Mouse (Mus musculus) left cerebral cortex, postnatal 25 days (tissue): ENCODE data around the gene Smug1. TPM values are rescaled to one million over a fixed set of nuclear protein-coding genes. Genes with fewer than 3 reads are reported as not detected.

Experiments used
- DNase-seq, 2 experiments: peaks; one replicate each; pipeline ENCODE4 v3.0.0; 2022; ENCODE audit warnings: low spot score in 2 of 2, mixed read lengths in 1 of 2
- intact Hi-C: fragments of 180-260 bp; cut with DNase I; formaldehyde crosslinking; loops from one replicate; pipeline ENCODE4 v1.15.1; 2025
- total RNA-seq, 2 experiments: library from RNA; stranded (reverse); gene quantifications; 2 replicates each; pipeline ENCODE4 v1.2.3; 2021

Smug1 gene
- total RNA-seq, 2 experiments from 2014 or later: 19.2 to 20.9 TPM

- no peak for DNase-seq
- intact Hi-C loops: loop anchor here (5.0 kb wide), 2 partner anchors 416 to 481 kb away; no protein-coding TSS in a partner anchor
These were observed 11.9 kb upstream of the Smug1 start for GRCm38 (mm10) chr15:103178767-103179166.

- no peak for DNase-seq
- intact Hi-C loops: loop anchor here (5.0 kb wide), 2 partner anchors 416 to 481 kb away; no protein-coding TSS in a partner anchor
These were observed 11.2 kb upstream of the Smug1 start for GRCm38 (mm10) chr15:103178137-103178536.

DNA sequence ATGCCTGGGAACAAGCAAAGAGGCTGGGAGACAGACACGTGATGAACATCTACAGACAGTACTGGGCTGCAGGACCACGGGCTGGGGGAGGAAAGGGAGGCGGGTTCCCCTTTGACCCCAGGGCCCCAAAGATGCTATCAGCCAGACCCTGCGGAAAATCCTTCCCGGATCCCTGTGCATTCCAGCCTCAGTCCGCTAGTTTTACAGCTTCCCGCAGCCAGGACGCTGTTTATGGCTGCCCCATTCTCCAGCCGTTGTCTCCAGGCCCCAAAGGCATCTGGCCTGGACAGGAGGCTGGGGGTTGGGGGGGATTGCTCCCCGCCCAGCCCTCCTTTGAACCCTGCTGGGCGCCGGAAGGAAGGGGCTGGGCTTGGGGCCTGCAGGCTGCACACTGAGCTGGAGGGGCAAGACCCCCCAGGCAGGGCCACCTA is 10.7 kb upstream of the Smug1 start:
- DNase-seq: no peak
- intact Hi-C loops: loop anchor here (5.0 kb wide), 2 partner anchors 415 to 480 kb away; no protein-coding TSS in a partner anchor

DNA sequence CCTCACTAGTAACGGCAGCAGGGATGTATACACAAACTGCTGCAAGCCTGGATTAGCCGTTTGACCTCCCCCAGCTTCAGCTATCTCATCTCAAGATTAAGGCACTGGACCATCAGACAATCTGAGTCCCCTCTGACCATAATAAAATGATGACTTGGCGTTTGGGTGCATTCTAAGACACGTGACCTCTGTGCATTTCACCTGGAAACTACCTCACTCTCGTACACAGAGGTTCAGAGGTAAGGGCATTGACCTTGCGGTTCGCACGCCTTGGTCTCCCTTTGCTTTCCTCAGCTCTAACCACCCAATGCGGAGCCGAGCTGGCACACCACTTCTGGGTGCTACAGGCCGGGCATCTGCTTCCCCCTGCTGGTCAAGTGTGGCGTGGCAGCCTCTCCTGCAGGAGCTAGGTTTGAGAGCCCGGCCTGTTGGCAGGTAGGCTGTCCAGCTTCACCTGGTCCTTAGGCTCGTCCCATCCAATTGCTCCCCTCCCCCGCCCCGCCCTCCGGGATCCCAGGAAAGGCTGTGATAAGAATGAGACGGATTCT is 10.1 kb upstream of the Smug1 start:
- intact Hi-C loops: loop anchor here (5.0 kb wide), 2 partner anchors 415 to 480 kb away; no protein-coding TSS in a partner anchor
- peak; percentile 90 to 93 for DNase-seq

DNA sequence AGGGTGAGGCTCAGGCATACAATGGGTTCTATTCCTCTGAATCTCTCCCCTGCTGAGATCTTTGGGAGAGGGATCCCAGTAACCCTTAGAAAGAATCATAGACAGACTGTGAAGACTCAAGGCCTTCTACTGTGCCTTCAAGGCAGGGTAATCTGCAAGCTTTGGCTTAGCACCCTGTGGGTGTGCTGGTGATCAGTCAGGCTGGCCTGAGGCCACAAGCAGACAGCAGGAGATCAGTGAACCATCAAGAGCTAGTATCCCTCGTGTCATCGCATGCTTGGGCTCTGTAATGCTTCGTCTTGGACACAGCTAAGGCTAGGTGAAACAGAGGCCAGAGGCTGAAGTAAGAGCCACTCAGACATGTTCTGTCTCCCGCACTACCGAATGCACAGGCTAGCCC is 6.4 kb upstream of the Smug1 start:
- intact Hi-C loops: loop anchor here (2.0 kb wide), 2 partner anchors 160 to 186 kb away; no protein-coding TSS in a partner anchor
- no peak for DNase-seq

GRCm38 (mm10) chr15:103172537-103172936 is 5.6 kb upstream of the Smug1 start:
- peak; percentile 55 to 61 for DNase-seq
- intact Hi-C loops: loop anchor here (2.0 kb wide), 2 partner anchors 160 to 186 kb away; no protein-coding TSS in a partner anchor

DNA sequence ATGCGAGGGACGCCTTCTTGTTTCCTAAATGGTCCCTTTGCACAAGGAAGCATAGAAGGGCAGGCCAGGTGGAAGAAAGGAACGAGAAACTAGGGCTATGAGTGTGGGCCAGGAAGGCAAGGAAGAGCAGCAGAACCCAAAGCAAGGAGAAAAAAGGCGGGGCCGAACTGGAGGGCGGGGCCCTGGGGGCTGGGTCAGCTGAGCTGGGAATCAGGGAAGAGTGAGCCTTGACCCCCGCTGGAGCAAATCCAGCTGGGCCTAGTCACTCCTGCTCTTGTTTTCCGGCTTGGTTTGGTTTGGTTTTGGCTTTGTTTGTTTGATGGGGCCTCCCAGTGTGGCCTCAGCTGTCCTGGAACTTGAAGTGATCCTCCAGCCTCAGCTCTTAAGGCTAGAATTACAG is 4.4 kb upstream of the Smug1 start:
- no peak for DNase-seq
- intact Hi-C loops: no loop called here

GRCm38 (mm10) chr15:103170316-103170679 is 3.4 kb upstream of the Smug1 start:
- intact Hi-C loops: no loop called here
- no peak for DNase-seq

DNA sequence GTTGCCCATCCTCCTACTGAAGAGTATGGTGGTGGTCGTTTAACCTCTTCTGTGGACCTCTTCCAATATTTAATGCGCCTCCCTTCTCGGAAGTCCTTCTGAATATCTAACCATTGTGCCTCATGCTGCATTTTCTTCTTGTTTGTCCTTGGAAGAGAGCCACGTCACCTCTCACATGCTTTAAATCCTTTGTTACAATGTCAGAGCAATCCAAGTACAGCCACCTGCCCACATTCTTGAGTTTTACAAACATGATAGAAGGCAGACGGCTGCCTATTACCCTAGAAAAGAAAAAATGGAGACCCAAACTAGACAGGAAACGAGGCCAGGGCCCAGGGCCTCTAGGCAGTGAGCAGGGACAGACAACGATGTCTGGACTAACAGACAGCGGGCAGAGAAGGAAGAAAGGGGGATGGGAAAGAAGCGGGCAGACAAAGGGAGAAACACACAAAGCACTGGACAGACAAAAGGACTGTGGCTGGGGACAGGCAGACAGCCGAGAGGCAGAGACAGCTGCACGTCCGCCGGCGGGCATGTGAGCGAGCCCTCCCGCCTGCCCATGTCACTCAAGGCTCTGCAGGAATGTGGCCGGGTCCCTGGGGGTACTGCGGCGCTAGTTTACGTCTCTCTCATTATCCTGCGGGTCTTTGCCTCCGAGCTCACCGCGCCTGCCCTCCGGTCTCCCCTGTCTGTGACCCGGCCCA is 2.9 kb upstream of the Smug1 start:
- intact Hi-C loops: no loop called here
- no peak for DNase-seq

- no peak for DNase-seq
- intact Hi-C loops: no loop called here
These were observed 2.1 kb upstream of the Smug1 start for GRCm38 (mm10) chr15:103168801-103169611.

GRCm38 (mm10) chr15:103167786-103168185 is 894 bp upstream of the Smug1 start:
- intact Hi-C loops: no loop called here
- DNase-seq: no peak

DNA sequence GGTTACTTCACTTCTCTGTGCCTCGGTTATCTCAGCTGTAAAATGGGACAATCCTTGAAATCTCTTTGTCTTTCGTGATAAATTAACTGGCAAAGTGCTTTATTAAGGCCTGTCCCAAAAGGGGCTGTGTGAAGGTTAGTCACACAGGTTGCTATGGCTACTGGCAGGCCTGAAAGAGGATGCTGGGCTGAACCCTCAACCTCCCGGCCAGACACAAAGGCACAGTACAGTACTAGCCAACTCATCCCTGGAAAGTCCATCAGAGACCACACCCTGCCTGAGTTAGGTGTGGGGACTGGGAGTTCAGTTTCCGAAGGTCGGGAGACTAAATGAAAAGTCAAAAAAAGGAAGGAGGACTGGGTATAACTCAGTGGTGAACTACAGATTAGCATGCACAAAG is 968 bp downstream of the Smug1 start:
- intact Hi-C loops: loop anchor here (1.0 kb wide), 1 partner anchor 153 kb away; no protein-coding TSS in a partner anchor
- no peak for DNase-seq

DNA sequence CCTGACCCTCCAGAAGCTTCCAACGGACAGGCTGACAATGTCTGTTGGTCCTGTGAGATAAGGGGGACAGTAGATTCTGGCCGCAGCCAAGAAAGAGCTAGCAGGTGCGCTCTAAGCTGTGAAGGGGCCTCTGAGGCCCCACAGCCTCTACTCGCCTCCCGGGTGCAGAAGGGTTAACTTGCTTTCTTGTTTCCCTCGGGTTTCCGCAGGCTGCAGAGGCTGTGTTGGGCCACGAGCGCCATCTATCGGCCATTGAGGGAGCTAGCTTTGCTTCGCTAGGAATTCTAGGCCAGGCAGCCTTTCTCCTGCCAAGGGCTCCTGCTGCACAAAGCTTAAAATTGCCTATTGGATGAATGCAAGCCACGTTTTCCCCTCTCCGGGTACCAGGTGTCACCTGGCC is 1.5 kb downstream of the Smug1 start:
- peak; percentile 87 to 93 for DNase-seq
- intact Hi-C loops: loop anchor here (1.0 kb wide), 1 partner anchor 152 kb away; no protein-coding TSS in a partner anchor

GRCm38 (mm10) chr15:103163182-103163919 is 3.5 kb downstream of the Smug1 start:
- intact Hi-C loops: no loop called here
- DNase-seq: peak; percentile 88 to 97

DNA sequence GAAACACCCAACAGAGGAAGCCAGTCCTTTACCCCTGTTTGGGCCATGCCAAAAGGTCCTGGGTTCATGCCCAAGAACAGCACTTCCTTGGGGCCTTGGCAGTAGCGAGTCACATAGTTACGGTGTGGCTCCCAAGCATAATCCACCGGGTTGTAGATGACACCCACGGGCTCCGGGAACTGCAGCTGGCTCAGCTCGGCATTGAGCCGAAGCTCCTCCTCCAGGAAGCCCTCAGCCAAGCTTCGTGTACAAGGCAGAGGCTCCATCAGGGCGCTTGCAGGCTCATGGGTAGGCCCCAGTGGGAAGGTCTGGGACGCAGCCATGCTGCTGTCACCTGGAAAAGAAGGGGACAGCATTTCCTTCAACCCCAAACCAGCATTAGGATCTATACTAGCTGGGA is 9.3 kb downstream of the Smug1 start:
- peak in 1 of 2 experiments; percentile 65 for DNase-seq
- intact Hi-C loops: no loop called here

DNA sequence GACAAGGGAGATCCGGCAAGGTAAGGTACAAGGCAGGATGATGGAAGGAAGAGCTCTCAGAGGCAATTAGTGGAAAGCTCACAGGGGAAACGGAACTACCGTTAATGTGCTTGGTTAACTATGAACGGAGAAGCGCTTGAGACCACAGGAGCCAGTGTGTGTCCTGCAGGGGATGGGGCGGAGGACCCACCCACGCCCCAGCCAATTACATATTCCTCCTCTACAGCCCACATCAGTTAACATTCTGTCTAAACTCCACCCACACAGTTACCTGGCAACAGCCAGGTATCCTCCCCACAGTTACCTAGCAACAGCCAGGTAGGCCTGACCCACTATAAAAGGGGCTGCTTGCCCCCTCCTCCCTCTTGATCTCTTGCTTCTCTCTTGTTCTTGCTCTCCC is 10.0 kb downstream of the Smug1 start:
- intact Hi-C loops: no loop called here
- DNase-seq: no peak

- DNase-seq: no peak
- intact Hi-C loops: no loop called here
These were observed 11.2 kb downstream of the Smug1 start for GRCm38 (mm10) chr15:103155366-103156321.

GRCm38 (mm10) chr15:103152890-103153610 is 13.8 kb downstream of the Smug1 start:
- intact Hi-C loops: no loop called here
- no peak for DNase-seq
